Mouse (Mus musculus): ENCODE data around the gene Olfr221.
A peak's percentile ranks its signal among the peaks of the same experiment; 100 is the strongest.

Olfr221 gene

DNA sequence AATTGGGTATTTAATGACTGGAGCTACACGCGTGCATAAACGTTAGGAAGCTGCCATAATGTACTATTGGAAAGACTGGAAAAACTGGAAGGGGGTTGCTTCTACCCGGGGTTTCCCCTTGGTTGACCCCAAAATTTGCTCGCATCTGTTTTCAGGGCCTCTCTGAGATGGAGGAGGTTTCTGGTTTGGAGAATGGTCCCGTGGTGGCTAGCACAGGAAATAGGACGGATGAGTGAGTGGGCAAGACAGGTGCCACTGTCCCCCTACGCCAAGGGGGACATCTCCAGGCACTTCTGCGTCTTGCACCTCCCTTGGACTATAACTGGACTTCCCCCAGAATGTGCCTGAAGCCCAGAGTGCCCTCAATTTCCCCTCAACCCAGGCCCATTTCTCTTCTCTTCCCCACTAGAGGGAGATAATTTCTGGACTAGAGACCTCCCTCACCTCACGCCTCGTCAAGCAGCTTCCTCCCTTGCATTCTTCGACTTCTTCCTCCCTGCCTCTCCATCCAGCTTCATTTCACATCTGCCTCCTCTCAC, 23.1 kb downstream of the Olfr221 start:
- no peak for DNase-seq

DNA sequence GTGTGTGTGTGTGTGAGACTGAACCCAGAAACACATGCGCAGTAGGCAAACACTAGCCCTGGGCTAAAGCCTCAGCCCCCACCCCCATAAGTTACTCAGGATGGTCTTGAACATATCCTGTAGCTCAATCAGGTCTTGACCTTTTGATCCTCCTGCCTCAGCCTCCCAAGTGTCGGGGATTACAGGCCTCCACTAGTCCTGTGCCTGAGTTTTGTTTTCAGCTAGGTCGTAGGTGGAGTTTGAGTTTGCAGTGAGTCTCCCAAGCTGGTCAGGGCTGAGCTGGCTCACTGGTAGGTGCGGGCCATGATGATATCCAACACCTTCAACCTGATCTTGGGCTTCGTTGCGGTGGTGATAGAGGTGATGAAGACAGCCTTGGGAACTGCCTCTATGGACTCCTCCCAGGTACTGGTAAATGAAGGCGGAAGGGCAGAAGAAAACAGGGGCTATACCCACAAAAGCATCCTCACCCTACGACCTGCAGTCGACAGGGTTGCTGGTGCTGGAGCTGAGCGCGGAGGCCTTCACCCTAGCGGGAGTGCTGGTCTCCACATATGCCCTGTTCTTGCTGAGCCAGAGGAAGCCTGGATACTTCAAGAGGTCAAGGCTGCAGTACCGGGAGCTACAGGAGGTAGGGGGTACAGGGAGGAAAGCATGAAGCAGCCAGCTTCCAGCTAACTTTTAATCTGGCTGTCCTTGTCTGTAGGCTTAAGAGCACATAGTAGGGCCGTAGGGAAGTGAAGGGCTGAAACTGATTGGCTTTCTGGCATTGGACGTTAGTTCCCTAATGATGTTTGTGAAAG, 23.8 kb downstream of the Olfr221 start:
- no peak for DNase-seq

DNA sequence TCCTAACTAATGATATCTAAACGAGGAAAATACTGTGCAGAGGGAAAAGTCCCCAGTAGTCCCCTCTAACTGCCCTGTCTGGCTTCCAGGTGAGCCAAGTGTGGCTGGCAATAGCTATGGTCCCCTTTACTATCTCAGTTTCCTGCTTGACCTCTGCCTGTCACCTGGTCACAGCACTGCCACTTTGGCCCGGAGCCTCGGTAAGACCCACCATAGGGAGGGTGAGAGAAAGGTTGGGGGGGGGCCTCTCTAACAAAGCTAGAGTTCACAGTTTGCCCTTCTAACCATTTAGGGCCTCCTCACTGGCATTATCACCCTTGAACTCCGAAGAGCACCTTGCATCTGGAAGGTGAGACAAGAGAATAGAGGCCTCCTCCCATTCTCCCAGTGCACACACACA, 24.6 kb downstream of the Olfr221 start:
- DNase-seq, result no peak

DNA sequence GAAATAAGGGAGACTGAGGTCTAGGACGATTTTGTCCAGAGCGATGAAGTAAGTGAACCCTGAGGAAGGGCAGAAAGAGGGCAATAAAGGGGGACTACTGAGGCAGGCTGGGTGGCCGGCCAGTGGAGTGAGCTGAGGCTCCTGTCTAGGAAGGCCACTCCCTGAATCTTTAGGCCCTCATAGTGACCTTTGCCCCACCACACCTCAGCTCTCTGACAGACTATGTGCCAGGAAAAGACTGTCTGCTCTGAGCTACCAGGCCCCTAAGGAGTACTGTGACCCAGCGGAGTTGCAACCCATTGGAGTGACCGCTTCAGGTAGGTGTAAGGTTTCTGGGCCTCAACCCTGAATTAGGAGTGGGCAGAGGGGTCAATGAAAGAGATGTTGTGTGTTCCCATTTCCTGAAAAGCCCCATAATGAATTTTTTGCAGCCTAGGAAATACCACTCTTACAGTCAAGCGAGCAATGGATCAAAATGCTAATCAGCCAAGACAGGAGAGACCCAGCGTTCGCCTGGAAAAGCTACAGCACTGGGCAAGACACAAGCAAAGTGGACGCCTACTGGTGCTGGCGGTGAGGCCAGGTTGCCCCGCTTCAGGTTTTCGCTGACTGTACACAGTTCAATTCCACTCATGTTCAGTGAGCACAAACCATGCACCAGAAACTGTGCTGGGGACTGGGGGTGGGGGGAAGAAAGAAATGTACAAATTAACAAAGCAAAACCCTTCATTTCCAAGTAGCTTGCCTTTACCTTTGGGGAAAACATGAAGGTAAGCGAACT, 25.4 kb downstream of the Olfr221 start:
- DNase-seq, result no peak

GRCm38 (mm10) chr14:52015445-52016100, 26.7 kb downstream of the Olfr221 start, which contains the start of gene Tmem253:
Gene Tmem253, plus strand, starts transcription at chr14:52015658.
- no peak for DNase-seq

DNA sequence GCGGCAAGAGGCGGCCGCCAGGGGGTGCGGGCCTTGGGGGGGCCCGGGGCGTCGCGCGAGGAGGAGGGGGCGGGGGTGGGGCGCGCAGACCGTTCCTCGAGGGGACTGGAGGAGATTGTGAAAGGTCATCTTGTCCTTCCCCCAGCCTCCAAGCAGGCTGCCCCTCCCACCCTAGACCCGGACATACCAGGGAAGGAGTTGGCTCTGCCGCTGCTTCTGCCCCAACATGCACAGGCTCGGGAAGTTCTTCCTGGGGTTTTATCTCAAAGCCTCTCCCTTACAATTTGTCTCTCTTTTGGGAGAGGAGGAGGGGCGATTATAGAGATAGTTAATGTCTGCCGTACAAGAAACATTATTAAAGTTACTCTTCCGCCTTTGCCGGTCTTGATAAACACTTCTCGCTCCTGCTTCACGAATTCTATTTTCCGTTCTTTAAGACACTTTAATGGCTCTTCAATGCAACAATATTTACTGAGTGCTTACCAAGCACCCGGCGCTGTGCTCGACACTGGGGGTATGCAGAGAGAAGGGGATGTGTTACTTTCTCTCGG, 27.4 kb downstream of the Olfr221 start:
- no peak for DNase-seq

DNA sequence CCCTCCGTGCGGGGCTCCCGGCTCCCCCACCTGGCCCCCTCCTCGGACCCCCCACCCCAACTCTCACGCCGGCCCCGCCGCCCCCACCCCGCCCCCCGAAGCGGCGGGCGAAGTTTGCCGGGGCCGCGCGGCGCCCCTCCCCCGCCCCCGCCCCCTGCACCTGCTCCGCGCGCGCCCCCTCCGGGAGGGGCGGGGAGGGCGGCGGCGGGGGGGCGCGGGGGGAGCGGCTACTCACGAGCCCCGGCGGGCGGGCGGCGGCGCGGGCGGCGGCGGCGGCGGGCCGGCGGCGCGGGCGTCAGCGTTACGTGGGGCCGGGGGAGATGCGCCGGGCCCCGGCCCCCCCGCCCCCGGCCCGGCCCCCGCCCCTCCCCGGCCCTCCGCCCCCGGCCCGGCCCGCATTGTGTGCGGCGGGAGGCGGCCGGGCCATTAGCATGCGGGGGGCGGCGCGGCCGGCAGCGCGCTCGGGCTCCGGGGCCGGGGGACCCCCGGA, 27.9 kb downstream of the Olfr221 start:
- DNase-seq, result peak; percentile 86

DNA sequence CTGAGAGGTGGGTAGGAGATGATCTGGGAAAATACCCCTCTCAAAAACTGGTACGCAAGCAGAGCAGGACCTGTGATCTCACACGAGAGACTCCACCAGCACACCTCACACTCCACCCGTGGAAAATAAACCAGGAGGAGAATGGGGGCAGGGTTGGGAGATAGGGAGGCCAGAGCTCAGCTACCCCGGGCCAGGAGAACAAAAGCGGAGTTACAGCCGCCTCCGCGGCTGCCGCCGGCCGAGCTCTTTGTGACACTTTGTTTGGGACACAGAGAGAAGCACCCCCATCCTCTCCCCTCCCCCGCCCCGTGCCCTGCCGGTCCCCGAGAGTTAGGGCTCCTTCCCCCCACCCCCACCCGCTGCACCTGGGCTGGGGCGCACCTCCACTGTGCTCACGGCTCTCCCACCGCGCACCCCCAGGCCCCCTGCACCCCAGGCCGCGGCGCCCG, 28.5 kb downstream of the Olfr221 start:
- DNase-seq, result peak; percentile 75

- DNase-seq, result no peak
Observed at GRCm38 (mm10) chr14:52013021-52013610, 29.1 kb downstream of the Olfr221 start.

- no peak for DNase-seq
Observed at GRCm38 (mm10) chr14:52012553-52012952, 29.7 kb downstream of the Olfr221 start.

GRCm38 (mm10) chr14:52012085-52012484, 30.2 kb downstream of the Olfr221 start:
- DNase-seq, result no peak

DNA sequence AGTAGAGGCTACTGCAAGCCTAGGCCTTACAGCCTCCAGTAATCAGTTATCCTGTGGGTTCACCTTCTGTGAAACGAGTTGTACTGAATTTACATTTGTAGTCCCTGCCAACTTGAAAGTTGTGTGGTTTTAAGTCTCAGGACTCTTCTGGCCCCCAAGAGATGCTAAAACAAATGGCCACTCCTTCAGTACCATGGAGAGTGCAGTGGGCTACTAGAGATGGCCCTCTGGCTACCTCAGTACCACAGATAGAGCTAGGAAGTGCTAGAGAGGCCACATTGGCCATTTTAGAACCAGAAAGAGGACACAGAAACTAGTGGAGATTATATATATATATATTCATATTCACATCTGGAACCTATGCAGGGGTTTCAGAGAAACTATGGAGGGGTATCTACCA, 30.6 kb downstream of the Olfr221 start:
- DNase-seq, result no peak

GRCm38 (mm10) chr14:52010446-52011111, 31.7 kb downstream of the Olfr221 start:
- peak; percentile 93 for DNase-seq

GRCm38 (mm10) chr14:52009841-52010240, 32.4 kb downstream of the Olfr221 start:
- DNase-seq, result no peak

DNA sequence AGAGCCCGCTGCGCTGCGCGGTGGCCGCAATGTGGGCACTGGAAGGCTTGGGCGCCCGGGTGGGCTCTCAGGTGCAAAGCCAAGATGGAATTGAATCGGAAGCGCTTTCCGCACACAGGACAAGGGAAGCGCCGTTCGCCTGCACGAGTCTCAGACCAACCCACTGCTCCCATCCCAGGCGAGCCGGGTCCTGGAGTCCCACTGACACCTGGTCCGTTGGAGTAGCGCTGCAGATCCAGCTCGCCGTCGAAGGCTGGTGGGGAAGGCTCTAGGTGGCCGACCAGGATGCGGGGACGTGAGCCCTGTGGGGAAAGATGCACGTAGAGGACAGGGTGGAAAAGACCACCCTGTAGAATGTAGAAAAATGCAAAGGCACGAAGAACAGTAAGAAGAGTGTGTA, 32.9 kb downstream of the Olfr221 start:
- DNase-seq, result no peak

- peak; percentile 92 for DNase-seq
Observed at GRCm38 (mm10) chr14:52008321-52009203, 33.7 kb downstream of the Olfr221 start.

DNA sequence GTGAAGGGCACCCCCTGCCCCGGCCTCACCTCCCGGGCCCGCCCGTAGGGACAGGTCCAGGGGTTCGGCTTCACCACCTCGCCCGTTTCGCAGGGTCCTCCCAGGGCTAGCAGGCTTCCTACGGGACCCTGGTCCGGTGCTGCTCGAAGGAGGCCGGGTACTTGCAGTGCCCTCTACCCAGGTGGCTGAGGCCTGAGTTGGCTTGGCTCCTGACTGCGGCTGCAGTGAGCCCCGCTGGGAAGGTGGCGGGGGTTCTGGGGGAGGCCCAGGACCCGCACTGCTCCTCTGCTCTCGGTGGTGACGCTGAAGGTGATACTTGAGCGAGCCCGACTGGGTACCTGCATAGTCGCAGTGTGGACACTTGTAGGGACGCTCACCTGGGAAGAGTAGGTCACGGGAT, 35.5 kb downstream of the Olfr221 start:
- DNase-seq, result no peak

DNA sequence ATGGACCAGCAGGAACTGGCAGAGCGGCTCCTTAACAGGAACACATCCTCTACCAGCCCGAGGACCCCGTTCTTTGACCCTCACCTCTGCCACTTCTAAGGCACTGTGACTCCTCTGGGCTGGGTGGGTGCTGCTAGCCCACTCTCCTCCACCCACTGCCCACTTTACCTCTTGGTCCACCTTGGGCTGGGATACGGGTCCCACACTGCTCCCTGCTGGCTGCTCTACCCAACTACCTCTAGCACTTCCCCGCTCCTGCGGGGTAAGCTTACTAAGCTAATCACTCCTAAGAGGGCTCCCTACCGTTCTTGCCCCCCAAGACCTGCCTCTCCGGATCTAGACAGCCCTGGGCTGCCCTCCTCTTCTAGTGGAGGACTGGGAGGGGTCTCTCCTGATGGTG, 36.0 kb downstream of the Olfr221 start:
- no peak for DNase-seq

DNA sequence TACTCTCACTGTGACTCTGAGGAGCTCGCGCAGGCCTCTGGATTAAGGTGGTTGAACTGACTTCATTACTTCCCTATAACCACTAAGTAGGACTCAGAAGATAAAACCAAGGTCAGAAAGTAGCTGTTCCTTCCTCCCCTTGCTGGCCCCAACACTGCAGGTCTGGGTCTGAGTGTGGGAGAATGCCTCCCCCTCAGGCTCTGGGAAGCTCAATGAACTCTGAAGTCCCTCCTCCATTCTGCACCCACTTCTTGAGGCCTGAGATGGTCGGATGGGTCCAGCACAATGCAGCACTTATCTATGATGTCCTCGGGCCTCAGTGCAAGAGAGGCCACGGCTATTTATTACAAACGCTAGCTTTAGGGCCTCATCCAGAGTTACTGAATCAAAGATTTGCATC, 36.6 kb downstream of the Olfr221 start:
- no peak for DNase-seq

- no peak for DNase-seq
Observed at GRCm38 (mm10) chr14:52005141-52005540, 37.1 kb downstream of the Olfr221 start.

Measured in embryo, embryonic 11 days (tissue).